Mouse (Mus musculus) midbrain, embryonic 10.5 days (tissue): Measurements from ENCODE around the gene Scgb1b18. TPM values are rescaled to one million over a fixed set of nuclear protein-coding genes. Genes with fewer than 3 reads are reported as not detected.
"Not testable (repeated sequence)": the region's sequence is repeated elsewhere in the genome, so short reads cannot be mapped to it uniquely, and the experiment has no call there.

ENCODE experiments used
- DNase-seq: peaks from one replicate; pipeline ENCODE4 v3.0.0-alpha.2; 2017; ENCODE audit warnings: low spot score
- H3K27ac ChIP-seq: fragments of 300-500 bp; sonication (generic); replicated peaks from 2 replicates; pipeline ENCODE4 v1.5.1; 2016; ENCODE audit warnings: mild to moderate bottlenecking
- H3K27me3 ChIP-seq: fragments of 300-500 bp; sonication (generic); 2 replicates; pipeline ENCODE4 v1.6.1; 2016; ENCODE audit warnings: low read depth, mild to moderate bottlenecking; ENCODE audit not compliant: poor library complexity, severe bottlenecking
- H3K36me3 ChIP-seq: fragments of 300-500 bp; sonication (generic); 2 replicates; pipeline ENCODE4 v1.6.1; 2016; ENCODE audit warnings: mild to moderate bottlenecking, moderate library complexity
- H3K4me1 ChIP-seq: fragments of 300-500 bp; sonication (generic); 2 replicates; pipeline ENCODE4 v1.6.1; 2016
- H3K4me3 ChIP-seq: fragments of 300-500 bp; sonication (generic); 2 replicates; pipeline ENCODE4 v1.5.1; 2016; ENCODE audit warnings: mild to moderate bottlenecking, moderate library complexity
- H3K9me3 ChIP-seq: fragments of 300-500 bp; sonication (generic); replicated peaks from 2 replicates; pipeline ENCODE4 v1.6.1; 2016; ENCODE audit warnings: mild to moderate bottlenecking
- WGBS: fragments of 180-500 bp; shearing (Covaris S2); methylation state at CpG from one replicate; pipeline ENCODE4 v1.1.7; 2016; 5-methylcytosine and 5-hydroxymethylcytosine counted together
- polyA plus RNA-seq: library from polyadenylated mRNA; unstranded; fragments of >200 nt; fragmentation: Nextera tagmentation; extraction: Ambion mirVana; gene quantifications from 2 replicates; pipeline ENCODE4 v1.2.1, GENCODE M21; 2016

The Scgb1b18 gene
- not detected in 2 replicates for polyA plus RNA-seq

DNA sequence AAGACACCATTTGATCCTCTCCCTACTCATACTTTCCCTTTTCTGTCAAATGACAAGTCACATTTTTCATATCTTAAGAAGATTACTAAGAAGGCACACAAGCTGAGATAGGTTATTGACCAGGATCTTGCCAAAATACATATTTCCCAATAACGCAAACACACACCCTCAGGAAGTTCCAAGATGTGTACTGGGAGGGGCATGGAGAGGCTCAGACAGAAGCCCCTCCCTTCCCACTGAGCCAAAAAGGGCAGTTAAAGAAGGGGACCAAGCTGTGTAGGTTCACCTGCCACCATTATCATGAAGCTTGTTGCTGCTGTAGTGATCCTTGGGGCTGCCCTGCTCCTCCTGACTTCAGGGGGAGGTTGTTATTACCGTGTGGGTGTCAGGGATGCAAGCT is at the start of gene Scgb1b18:
Gene Scgb1b18 (plus strand): TSS at position 301 of the 400 bp plus-strand sequence.
- not testable (repeated sequence) for DNase-seq, H3K36me3 ChIP-seq, H3K9me3 ChIP-seq, H3K27me3 ChIP-seq, H3K27ac ChIP-seq, H3K4me3 ChIP-seq, H3K4me1 ChIP-seq
- no CpG with 5 or more reads among the region's 2 CpGs for WGBS

DNA sequence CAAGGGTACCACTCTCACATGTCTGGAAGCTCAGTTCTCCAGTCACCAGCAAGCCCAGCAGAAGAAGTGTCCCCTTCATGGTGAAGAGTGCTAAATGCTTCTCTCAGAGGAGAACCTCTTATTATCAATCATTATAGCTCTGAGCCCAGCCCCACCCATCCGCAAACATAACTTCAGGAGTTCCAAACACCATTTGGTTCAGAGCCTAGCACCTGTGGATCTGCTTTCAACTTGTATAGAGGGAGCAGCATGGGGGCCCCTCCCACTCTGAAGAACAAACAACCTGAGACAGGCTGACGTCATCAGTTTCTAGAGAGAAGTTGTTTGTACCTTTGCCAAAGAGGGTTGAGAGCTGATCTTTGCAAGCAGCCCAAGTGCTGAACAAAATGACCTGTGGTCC is 11.6 kb upstream of the Scgb1b18 start, which contains the start of gene Scgb2b18:
Gene Scgb2b18 (minus strand): TSS at position 101 of the 400 bp plus-strand sequence.
- not testable (repeated sequence) for DNase-seq, H3K4me3 ChIP-seq, H3K27ac ChIP-seq, H3K36me3 ChIP-seq, H3K27me3 ChIP-seq, H3K4me1 ChIP-seq, H3K9me3 ChIP-seq
- WGBS, result 82% methylated on average over 2 of the region's 2 CpGs

Other genes with a start within 250 kb of the Scgb1b18 start
- not detected in 2 replicates for gene Scgb2b17, start 129.0 kb upstream of the Scgb1b18 start, polyA plus RNA-seq
- gene Scgb1b17, start 122.1 kb upstream of the Scgb1b18 start, polyA plus RNA-seq, result not detected in 2 replicates
- gene Scgb2b18, start 11.7 kb upstream of the Scgb1b18 start, polyA plus RNA-seq, result not detected in 2 replicates
- gene Scgb2b19, start 94.8 kb downstream of the Scgb1b18 start, polyA plus RNA-seq, result not detected in 2 replicates
- not detected in 2 replicates for gene Scgb1b19, start 101.7 kb downstream of the Scgb1b18 start, polyA plus RNA-seq
- gene Scgb2b20, start 180.8 kb downstream of the Scgb1b18 start, polyA plus RNA-seq, result not detected in 2 replicates
- gene Scgb1b20, start 187.7 kb downstream of the Scgb1b18 start, polyA plus RNA-seq, result not detected in 2 replicates